Mouse (Mus musculus) ES-E14 (cell line): ENCODE measurements around the gene Dmrtc2. TPM values are rescaled to one million over a fixed set of nuclear protein-coding genes. Genes with fewer than 3 reads are reported as not detected.

Experiments used
- DNase-seq: peaks from one replicate; pipeline ENCODE4 v3.0.0-alpha.2; 2013; ENCODE audit warnings: low read depth, low spot score
- H3K27ac ChIP-seq: 2 replicates; pipeline ENCODE4 v1.5.1; 2012; ENCODE audit warnings: low read depth, mild to moderate bottlenecking, low read length, moderate library complexity, mixed read lengths; ENCODE audit not compliant: poor library complexity, insufficient read depth, severe bottlenecking
- H3K36me3 ChIP-seq: 2 replicates; pipeline ENCODE4 v1.6.1; 2012; ENCODE audit warnings: mild to moderate bottlenecking, low read length, moderate library complexity, mixed read lengths; ENCODE audit not compliant: control insufficient read depth, poor library complexity, insufficient read depth, severe bottlenecking
- H3K4me1 ChIP-seq, 2 experiments: fragments of 150-350 bp in 1 of 2; sonication (generic) in 1 of 2; 2 replicates each; pipeline ENCODE4 v1.6.1; 2012; ENCODE audit warnings: low read length in 2 of 2, mild to moderate bottlenecking in 1 of 2, mixed read lengths in 1 of 2; ENCODE audit not compliant: control insufficient read depth in 2 of 2, insufficient read depth in 2 of 2, poor library complexity in 1 of 2
- H3K4me3 ChIP-seq, 2 experiments: fragments of 150-350 bp in 1 of 2; sonication (generic) in 1 of 2; 2 replicates each; pipeline ENCODE4 v1.5.1; 2012; ENCODE audit warnings: low read length in 2 of 2, low read depth in 1 of 2, mild to moderate bottlenecking in 1 of 2, mixed read lengths in 1 of 2; ENCODE audit not compliant: insufficient read depth in 1 of 2, poor library complexity in 1 of 2, severe bottlenecking in 1 of 2
- H3K9ac ChIP-seq: 2 replicates; pipeline ENCODE4 v1.6.1; 2012; ENCODE audit warnings: low read depth, mild to moderate bottlenecking, low read length, mixed read lengths; ENCODE audit not compliant: poor library complexity, insufficient read depth, severe bottlenecking
- H3K9me3 ChIP-seq: fragments of 150-350 bp; sonication (generic); 2 replicates; pipeline ENCODE4 v1.6.1; 2012; ENCODE audit warnings: low read depth, mild to moderate bottlenecking, low read length; ENCODE audit not compliant: control insufficient read depth, insufficient read depth
- CHD2 ChIP-seq: IDR thresholded peaks from 2 replicates; pipeline ENCODE4 v1.6.1; 2014; ENCODE audit warnings: mild to moderate bottlenecking, low read depth, low read length, inconsistent platforms
- HCFC1 ChIP-seq: IDR thresholded peaks from 2 replicates; pipeline ENCODE4 v1.6.1; 2012; ENCODE audit warnings: low read length, inconsistent platforms, borderline replicate concordance; ENCODE audit not compliant: insufficient read depth
- MAFK ChIP-seq: IDR thresholded peaks from 2 replicates; pipeline ENCODE4 v1.6.1; 2014; ENCODE audit warnings: mild to moderate bottlenecking, low read depth, low read length, inconsistent platforms; ENCODE audit not compliant: insufficient read depth
- ZC3H11A ChIP-seq: IDR thresholded peaks from 2 replicates; pipeline ENCODE4 v1.6.1; 2012; ENCODE audit warnings: low read depth, mild to moderate bottlenecking, inconsistent platforms, low read length, borderline replicate concordance
- ZNF384 ChIP-seq: IDR thresholded peaks from 2 replicates; pipeline ENCODE4 v1.6.1; 2012; ENCODE audit warnings: low read depth, low read length, inconsistent platforms
- in situ Hi-C, 2 experiments: fragments of 600-800 bp; cut with MboI; formaldehyde crosslinking; loops; one replicate each; pipeline ENCODE4 v1.15.1; 2025; ENCODE audit warnings: low sequenced_read_pairs in 2 of 2, inconsistent platforms in 1 of 2; ENCODE audit not compliant: unreplicated experiment in 2 of 2
- total RNA-seq: library from RNA; depleted of rRNA; stranded (reverse); fragments of 300-350 nt; gene quantifications from 2 replicates; pipeline ENCODE4 v1.2.3, GENCODE M21; 2012

Dmrtc2 gene
- total RNA-seq, 1 experiment: 0.54 TPM

DNA sequence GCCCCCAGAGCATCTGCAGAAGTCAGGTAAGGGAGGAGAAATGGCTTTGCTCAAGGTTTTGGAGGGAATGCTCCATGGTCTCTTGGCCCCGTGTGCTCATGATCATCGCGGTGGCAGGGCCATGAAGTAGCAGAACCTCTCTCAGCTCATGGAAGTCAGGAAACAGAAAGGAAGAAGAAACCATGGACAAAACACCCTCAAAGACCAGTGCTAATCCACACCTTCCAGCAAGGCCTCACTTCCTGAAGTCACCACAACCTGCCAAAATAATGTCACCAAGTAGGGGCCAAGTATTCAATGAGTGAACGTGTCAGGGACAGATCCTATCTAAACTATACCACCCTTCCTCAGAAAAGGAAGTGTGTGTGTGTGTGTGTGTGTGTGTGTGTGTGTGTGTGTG is 7.0 kb upstream of the Dmrtc2 start:
- Histone ChIP-seq H3K27ac (no peak overlapping the region), H3K9ac (no peak overlapping the region), H3K4me3 (no peak overlapping the region), H3K36me3 (no peaks in the 10 kb centered on the region), H3K4me1 (no peaks in the 10 kb centered on the region), H3K9me3 (no peaks in the 10 kb centered on the region)
- DNase-seq: no peak
- in situ Hi-C loops: no loop called here
- TF ChIP-seq HCFC1 (no peak), CHD2 (no peak), MAFK (no peak), ZNF384 (no peak), ZC3H11A (no peak)

DNA sequence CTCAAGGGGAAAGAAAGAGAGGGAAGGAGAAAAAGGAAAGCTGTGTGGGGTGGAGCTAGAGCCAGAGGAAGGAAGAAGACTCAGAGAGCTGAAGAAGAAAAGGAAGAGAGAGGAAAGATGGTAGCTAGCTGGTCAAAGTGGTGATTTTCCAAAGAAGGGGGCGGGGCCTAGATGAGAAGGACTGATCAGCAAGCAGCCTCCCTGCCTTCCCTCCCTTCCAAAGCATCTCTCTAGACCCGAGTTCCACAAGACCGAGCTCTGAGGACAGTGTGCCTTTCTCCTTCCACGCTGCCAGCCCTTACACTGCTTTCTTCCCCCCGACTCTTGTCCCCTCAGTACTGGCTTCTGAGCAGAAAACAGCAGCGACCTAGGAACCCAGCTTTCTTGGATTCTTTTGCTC is 5.7 kb upstream of the Dmrtc2 start:
- DNase-seq: no peak
- in situ Hi-C loops: no loop called here
- H3K4me1 ChIP-seq: no peaks in the 10 kb centered on the region

DNA sequence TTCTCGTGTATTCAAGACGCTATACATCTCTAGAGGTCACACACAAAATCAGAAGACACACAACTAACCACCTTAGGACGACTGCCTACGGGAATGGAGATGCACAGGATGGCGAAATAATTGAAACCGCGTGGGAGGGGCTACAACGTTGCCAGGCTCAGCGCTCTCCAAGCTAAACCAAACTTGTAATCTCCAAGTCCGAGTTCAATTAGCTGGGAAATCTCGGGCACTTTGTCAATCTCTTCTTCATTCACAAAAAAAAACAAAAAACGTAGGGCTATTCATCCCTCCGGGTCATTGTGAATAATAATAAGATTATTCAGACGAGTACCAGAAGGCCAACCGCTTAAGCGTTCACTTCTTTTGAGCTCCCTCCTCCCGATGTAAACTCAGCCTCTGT is 777 bp upstream of the Dmrtc2 start:
- no peak for TF ChIP-seq MAFK
- no peak for TF ChIP-seq CHD2
- TF ChIP-seq HCFC1: no peak
- no peak for TF ChIP-seq ZC3H11A
- TF ChIP-seq ZNF384: no peak
- no peak overlapping the region for H3K4me3 ChIP-seq
- DNase-seq: no peak
- H3K9ac ChIP-seq: no peak overlapping the region
- in situ Hi-C loops: no loop called here
- H3K27ac ChIP-seq: no peak overlapping the region
- H3K4me1 ChIP-seq: peaks cover 0 to 3% of the 10 kb centered on the region in 2 experiments; a peak in 1 of 4 replicates
- H3K9me3 ChIP-seq: no peaks in the 10 kb centered on the region
- H3K36me3 ChIP-seq: no peaks in the 10 kb centered on the region

More for the DNA sequence above, 5.7 kb upstream of the Dmrtc2 start:
- no peaks in the 10 kb centered on the region for H3K36me3 ChIP-seq
- TF ChIP-seq ZNF384 (no peak), HCFC1 (no peak), CHD2 (no peak), ZC3H11A (no peak), MAFK (no peak)
- H3K9me3 ChIP-seq: no peaks in the 10 kb centered on the region
- H3K27ac ChIP-seq: no peak overlapping the region
- H3K4me3 ChIP-seq: no peak overlapping the region
- no peak overlapping the region for H3K9ac ChIP-seq

DNA sequence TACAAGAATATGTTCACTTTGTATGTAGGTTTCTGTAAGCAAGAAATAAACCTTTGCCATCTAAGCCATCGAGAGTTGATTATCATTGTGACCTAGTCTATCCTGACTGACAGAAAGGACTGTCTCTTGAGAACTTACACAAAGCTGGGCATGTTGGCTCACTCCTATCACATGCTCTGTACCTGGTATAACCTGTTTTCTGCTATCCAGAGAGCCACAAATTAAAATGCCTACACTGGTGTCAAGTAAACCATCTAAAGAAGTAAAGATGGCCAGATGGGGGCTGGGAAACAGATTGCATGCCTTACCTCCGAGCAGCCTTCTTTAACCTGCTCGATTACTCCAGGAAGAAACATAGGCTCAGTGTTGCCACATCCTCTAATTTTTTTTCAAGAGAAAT is 7.7 kb downstream of the Dmrtc2 start:
- peaks cover 7 to 31% of the 10 kb centered on the region in 2 experiments for H3K4me1 ChIP-seq
- DNase-seq: no peak
- in situ Hi-C loops: no loop called here
- H3K27ac ChIP-seq: no peak overlapping the region
- H3K9me3 ChIP-seq: no peaks in the 10 kb centered on the region
- H3K36me3 ChIP-seq: no peaks in the 10 kb centered on the region
- TF ChIP-seq ZC3H11A (no peak), MAFK (no peak), ZNF384 (no peak), HCFC1 (no peak), CHD2 (no peak)
- H3K4me3 ChIP-seq: no peak overlapping the region
- H3K9ac ChIP-seq: no peak overlapping the region

DNA sequence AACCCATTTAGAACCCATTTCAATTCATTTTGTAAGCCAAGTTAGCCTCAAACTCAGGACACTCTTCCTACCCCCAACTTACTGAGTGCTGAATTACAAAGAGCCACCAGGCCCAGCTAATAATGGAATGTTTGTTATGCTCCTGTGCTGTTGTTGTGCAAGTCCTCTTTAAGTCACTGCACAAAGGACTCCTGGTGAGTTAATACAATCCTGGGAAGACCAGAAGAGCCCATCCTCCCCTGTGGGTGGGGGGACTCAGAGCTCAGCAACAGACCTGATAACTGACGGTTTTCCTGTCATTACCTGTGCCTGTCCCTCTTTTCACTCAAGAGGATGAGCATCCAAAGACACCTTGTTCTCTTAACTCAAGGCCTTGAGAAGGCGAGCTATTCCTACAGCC is 9.8 kb downstream of the Dmrtc2 start:
- peak; percentile 65 for TF ChIP-seq CHD2
- TF ChIP-seq MAFK: no peak
- 0 out of 2 replicates have a peak, but pooled peaks have one; percentile 47 for TF ChIP-seq HCFC1
- Histone ChIP-seq H3K4me1 (peaks cover 7 to 32% of the 10 kb centered on the region in 2 experiments), H3K27ac (peak overlapping the region; percentile 59), H3K9me3 (no peaks in the 10 kb centered on the region), H3K9ac (no peak overlapping the region), H3K36me3 (no peaks in the 10 kb centered on the region), H3K4me3 (no peak overlapping the region)
- DNase-seq: peak; percentile 78
- in situ Hi-C loops: no loop called here
